Mouse (Mus musculus) regulatory T cell (primary cell): Measurements from ENCODE around the gene Olfr117.
"Not testable (repeated sequence)": the region's sequence is repeated elsewhere in the genome, so short reads cannot be mapped to it uniquely, and the experiment has no call there.

Source experiments
- in situ Hi-C: fragments of 300-600 bp; cut with MboI, MseI; formaldehyde crosslinking; loops from one replicate; pipeline ENCODE4 v1.15.1; 2025; ENCODE audit warnings: high pct_unique_total_duplicates

The Olfr117 gene

DNA sequence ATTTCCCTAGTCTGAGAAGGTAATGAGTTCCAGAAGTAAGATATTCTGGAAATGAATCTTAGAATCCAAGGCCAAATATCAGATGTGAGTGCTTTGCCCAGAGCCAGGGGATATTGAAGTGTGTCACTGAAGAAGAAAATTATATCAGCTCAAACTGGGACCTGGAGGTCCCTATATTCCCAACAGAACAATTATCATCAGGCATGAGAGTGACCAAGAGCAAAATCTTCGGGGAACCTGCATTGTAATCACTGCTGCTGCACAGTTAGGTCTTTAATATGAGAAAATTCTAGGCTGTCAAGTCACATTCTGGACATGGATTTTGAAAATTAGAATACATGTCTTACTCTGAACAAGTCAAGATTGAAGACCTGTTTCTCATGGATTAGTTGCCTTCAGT is at the start of gene Olfr117:
Gene Olfr117, minus strand, starts transcription at position 101 of the 400 bp plus-strand sequence.
- in situ Hi-C loops: no loop called here

DNA sequence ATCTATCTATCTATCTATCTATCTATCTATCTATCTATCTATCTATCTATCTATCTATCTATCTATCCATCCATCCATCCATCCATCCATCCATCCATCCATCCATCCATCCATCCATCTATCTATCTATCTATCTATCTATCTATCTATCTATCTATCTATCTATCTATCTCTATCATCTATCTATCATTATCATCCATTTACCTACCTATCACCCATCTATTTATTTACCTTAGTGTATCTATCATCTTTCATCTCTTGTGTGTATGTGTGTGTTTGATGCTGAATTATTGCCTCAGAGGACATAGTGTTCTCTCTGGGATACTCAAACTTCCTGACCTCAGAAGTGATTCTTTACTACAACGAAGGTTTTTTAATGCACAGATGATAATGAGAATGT is 32.7 kb upstream of the Olfr117 start, which contains the start of gene Olfr119:
Gene Olfr119, plus strand, starts transcription at position 301 of the 400 bp plus-strand sequence.
- in situ Hi-C loops: not testable (repeated sequence)

- in situ Hi-C loops: no loop called here
These were observed 3.1 kb upstream of the Olfr117 start, which contains the start of gene Olfr118 for GRCm38 (mm10) chr17:37666688-37667087. TSS of gene Olfr118 (plus strand) at chr17:37666988.

DNA sequence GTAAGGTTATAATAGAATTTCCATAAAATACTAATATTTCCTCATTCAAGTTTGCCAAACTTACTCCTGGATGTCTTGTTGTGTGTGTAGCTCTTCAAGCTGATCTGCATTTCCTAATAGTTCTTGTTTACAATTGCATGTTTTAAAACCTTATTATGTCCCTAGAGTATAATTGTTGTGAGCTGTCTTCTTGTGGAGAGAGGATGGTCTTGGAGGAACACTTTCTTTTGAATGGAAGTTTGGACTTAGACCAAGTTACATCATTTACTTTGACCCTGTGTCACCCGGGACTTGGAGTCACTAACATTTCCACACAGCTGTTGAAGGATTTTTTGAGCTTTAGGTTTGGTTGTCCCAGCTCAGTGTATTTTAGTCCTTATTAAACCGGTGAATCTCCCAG is 36.6 kb downstream of the Olfr117 start, which contains the start of the genes Olfr115 and Olfr116:
Gene Olfr115, minus strand, starts transcription at position 101 of the 400 bp plus-strand sequence.
Gene Olfr116, minus strand, starts transcription at position 191 of the 400 bp plus-strand sequence.
- in situ Hi-C loops: no loop called here
